Mouse (Mus musculus) G1E (cell line): ENCODE results near the gene Phf8.

Source experiments
- POLR2AphosphoS5 ChIP-seq: IDR thresholded peaks from 2 replicates; pipeline ENCODE4 v1.6.1; 2012; ENCODE audit warnings: low read depth, low read length, inconsistent platforms; ENCODE audit not compliant: insufficient replicate concordance
- TAL1 ChIP-seq: conservative IDR thresholded peaks from 2 replicates; pipeline ENCODE4 v1.6.1; 2012; ENCODE audit warnings: low read depth, low read length, inconsistent platforms, mixed read lengths

DNA sequence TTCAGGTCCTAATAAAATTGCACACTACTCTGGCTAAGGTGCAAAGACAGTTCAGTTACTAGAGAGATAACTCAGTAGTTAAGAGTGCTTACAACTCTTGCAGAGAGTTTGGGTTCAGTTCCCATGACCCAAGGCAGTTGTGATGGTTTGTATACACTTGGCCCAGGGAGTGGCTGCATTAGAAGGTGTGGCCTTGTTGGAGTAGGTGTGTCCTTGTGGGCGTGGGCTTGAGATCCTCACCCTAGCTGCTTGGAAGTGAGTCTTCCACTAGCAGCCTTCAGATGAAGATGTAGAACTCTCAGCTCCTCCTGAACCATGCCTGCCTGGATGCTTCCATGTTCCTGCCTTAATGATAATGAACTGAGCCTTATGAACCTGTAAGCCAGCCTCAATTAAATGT lies 2.3 kb upstream of the Phf8 start:
- TF ChIP-seq POLR2AphosphoS5 (no peak), TAL1 (no peak)
